In the genomic region with DNA sequence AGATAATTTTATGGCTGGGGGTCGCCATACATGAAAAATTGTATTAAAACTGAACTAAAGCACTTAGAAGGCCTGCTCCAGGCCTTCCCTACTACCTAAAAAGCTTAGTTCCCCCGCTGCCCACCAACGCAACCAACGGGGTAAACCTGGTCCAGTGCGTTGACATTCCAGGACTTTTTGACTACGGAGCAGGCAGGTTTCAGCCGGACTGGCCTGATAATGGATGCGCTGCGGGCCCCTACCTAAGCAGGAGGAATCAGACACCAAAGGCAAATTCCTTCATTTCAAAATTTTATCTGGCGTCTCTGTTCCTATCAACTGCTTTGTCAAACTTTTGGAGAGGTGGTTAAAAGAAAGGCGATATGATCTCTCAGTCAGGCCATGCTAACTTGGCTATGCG, we compare ENCODE assay signal across 2 mouse cellular contexts.
TF ChIP-seq lines count a peak whose summit lies in the region.

No protein-coding gene starts in this region.

TF ChIP-seq in CH12.LX, 34 proteins besides CTCF, POLR2A, EP300 and RAD21 (continued from another document):
- TF ChIP-seq PAX5 (IDR thresholded peaks at IDR 0.05; ENCODE audit: low read length) (no peak), IRF4 (IDR thresholded peaks at IDR 0.05; ENCODE audit: low read depth, low read length) (no peak), JUN (IDR thresholded peaks at IDR 0.05; ENCODE audit: insufficient read depth, low read depth, low read length) (no peak), TBP (conservative IDR thresholded peaks at IDR 0.05; ENCODE audit: low read depth, low read length) (no peak), ZKSCAN1 (IDR thresholded peaks at IDR 0.05; ENCODE audit: borderline replicate concordance, low read depth, low read length) (no peak), CHD2 (IDR thresholded peaks at IDR 0.05; ENCODE audit: low read length) (no peak), USF1 (IDR thresholded peaks at IDR 0.05; ENCODE audit: low read depth, low read length) (no peak), MEF2A (IDR thresholded peaks at IDR 0.05; ENCODE audit: borderline replicate concordance, low read depth, low read length) (no peak), TCF12 (IDR thresholded peaks at IDR 0.05; ENCODE audit: low read depth, low read length) (no peak), ETS1 (conservative IDR thresholded peaks at IDR 0.05; ENCODE audit: low read depth, low read length) (no peak), NELFE (IDR thresholded peaks at IDR 0.05; ENCODE audit: low read depth, low read length) (no peak)

TF ChIP-seq in ES-E14, 5 proteins besides CTCF, POLR2A, EP300 and RAD21:
- TF ChIP-seq HCFC1 (IDR thresholded peaks at IDR 0.05; ENCODE audit: borderline replicate concordance, insufficient read depth, low read length) (no peak), ZNF384 (IDR thresholded peaks at IDR 0.05; ENCODE audit: low read depth, low read length) (no peak), CHD2 (IDR thresholded peaks at IDR 0.05; ENCODE audit: low read depth, low read length) (no peak), MAFK (IDR thresholded peaks at IDR 0.05; ENCODE audit: insufficient read depth, low read depth, low read length) (no peak), ZC3H11A (IDR thresholded peaks at IDR 0.05; ENCODE audit: borderline replicate concordance, low read depth, low read length) (no peak)
